Mouse (Mus musculus): Measurements from ENCODE around the gene Dlgap5.

GRCm38 (mm10) chr14:47376526-47376925, 41.7 kb downstream of the Dlgap5 start:
- TF ChIP-seq POLR2A (IDR thresholded peaks at IDR 0.05; ENCODE audit: borderline replicate concordance, control insufficient read depth, low read depth, low read length): no peak
- TF ChIP-seq CTCF (IDR thresholded peaks at IDR 0.05; ENCODE audit: control insufficient read depth, insufficient read depth, low read length): no peak

All from bone marrow, adult 2 months (tissue).